Mouse (Mus musculus) layer of hippocampus, adult 9-11 months (tissue): ENCODE data around the gene Mfap5.
"Not testable (repeated sequence)": the region's sequence is repeated elsewhere in the genome, so short reads cannot be mapped to it uniquely, and the experiment has no call there.

Experiments used
- DNase-seq: peaks from one replicate; pipeline ENCODE4 v3.0.0; 2022

Gene Mfap5

GRCm38 (mm10) chr6:122565070-122565784 lies 59.6 kb downstream of the Mfap5 start:
- no peak for DNase-seq

DNA sequence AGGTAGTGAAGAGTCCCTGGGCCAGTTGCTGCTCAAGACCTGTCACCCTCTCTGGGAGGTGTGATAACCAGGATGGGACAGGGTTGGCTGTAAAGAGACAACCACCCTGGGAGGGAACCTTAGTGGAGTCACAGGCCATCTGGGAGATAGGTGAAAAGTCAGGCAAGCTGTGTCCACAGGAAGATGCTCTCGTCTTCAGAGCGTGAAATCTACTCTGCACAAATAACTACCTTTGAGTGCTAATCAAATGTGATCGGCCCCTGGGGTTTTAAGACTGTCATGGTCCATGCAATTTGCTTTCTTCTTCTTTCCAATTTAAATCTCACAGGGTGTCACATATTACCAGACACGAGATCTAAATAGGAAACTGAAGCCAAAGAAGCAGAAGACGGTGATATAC lies 63.5 kb downstream of the Mfap5 start:
- no peak for DNase-seq

DNA sequence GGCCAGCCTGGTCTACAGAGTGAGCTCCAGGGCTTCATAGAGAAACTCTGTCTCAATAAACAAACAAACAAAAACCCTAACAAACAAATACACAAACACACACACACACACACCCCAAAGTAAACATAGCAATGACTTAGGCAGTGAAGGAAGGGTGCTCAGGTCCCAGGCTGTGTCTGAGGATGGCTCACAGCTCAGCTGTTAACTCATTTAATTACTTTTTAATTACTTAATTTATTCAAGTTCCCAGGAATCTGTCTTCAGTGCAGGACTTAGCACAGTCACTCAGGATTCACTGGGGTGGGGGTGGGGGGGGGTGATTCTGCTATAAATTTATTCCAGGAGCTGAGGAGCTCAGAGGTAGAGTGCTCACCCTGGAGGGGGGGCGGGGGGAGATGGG lies 64.1 kb downstream of the Mfap5 start:
- DNase-seq = no peak

DNA sequence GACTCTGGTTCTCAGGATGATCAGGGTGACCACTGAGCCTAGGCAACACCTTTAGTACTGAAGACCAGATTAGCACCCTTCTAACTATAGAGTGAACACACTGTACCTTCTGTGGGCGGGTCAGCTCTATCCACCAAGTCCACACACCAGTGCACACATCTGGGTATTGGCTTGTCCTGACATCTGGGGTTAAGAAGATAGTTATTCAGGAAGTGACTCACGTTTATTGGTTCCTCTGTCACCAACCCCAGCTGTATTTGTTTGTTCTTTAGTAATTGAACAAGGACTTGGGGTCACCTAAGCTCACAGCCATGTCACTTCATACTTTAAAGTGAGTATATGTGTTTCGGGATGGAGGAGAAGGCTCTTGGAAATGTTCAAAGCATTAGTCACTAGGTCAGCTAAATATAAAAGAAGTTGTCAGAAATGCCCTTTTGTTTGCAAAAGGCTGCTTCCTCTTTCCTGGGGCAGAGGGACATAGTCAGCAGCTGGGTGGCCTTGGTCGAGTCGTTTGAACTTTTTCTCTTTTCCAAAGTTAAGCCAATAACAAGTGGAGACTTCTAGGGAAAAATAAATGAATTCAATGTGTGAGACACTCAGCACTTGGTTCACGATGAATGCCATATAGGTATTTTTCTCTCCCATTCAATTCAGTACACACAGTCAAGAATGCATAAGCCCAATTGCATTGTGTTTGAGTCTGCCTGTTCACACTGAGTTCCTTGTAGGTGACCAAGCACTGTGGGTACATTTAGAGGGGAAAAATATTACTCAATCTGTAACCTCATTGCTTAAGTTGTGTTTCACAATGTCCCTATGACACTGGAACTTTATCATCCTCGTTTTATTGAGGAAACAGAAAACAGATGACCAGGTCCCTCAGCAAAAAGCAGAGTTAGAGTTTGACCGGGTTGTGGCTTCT lies 65.3 kb downstream of the Mfap5 start:
- no peak for DNase-seq

DNA sequence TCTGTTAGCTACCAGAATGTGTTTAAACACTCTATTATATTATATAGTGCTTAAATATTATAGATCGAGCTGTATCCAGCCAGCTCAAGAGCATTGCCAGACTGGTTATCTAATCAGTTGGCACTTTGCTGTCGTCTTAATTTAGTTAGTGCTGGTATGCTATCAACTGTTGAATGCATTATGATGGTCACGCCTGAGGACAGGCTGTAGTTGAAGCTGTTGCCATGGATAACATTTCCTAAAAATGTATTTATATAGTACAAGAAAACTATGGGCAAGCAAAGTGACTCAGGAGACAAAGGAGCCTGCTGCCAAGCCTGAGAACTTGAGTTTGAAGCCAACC lies 65.9 kb downstream of the Mfap5 start:
- DNase-seq = no peak

DNA sequence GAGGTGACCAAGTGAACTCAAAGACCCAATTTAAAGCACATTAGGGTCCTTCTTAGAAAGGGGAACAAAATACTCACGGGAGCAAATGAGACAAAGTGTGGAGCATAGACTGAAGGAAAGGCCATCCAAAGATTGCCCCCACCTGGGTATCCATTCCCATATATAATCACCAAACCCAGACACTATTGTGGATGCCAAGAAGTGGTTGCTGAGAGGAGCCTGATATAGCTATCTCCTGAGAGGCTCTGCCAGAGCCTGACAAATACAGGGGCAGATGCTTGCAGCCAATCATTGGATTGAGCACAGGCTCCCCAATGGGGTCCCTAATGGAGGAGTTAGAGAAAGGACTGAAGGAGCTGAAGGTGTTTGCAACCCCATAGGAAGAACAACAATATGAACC lies 69.4 kb downstream of the Mfap5 start:
- not testable (repeated sequence) for DNase-seq

DNA sequence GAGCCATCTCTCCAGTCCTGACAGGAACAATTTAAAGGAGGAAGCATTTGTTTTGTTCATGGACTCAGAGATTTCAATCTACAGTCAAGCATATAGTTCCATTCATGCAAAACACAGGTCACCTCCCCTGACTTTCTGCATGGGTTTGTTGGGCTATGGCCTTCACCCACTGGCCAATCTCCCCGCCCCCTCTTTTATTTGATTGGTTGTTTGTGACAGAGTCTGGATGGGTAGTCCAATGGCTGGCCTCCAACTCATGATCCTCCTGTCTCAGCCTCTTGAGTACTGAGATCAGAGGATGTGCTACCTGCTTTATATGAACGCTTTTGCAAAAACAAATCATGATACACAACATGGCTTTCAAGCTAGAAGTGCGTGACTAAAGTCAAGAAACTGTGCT lies 71.4 kb downstream of the Mfap5 start:
- no peak for DNase-seq
